ENCODE assay signal across 13 mouse cellular contexts in genomic region chr19:46457798-46458197, GRCm38 (mm10). TPM values are rescaled to one million over a fixed set of nuclear protein-coding genes. Genes with fewer than 3 reads are reported as not detected.
DNase-seq lines count a peak whose midpoint lies in the region; ATAC-seq and TF ChIP-seq lines count a peak whose summit lies in the region.
"Had no signal": no experiment of that assay in that cellular context is flagged by ENCODE, and none has a peak within 500 bp of the region (broad histone marks: within the 10 kb centered on the region; RNA-seq: fewer than 3 reads in every experiment).

No protein-coding gene starts in this region.

- peak overlapping the region; percentile 26 for H3K4me3 ChIP-seq in megakaryocyte, embryonic 14.5 days (replicated peaks)
- H3K4me3 ChIP-seq in intestine, postnatal 0 days (ENCODE audit: low read depth, low read length): no peak overlapping the region
- H3K4me3 ChIP-seq: hindbrain, embryonic 10.5 days had no signal

- no peak for TF ChIP-seq CTCF in intestine, postnatal 0 days (IDR thresholded peaks at IDR 0.05; ENCODE audit: low read depth)

- peaks cover 70% of the 10 kb centered on the region for H3K36me3 ChIP-seq in megakaryocyte, embryonic 14.5 days (replicated peaks; ENCODE audit: low read length)
- peaks cover 10% of the 10 kb centered on the region for H3K36me3 ChIP-seq in intestine, postnatal 0 days (ENCODE audit: control insufficient read depth, insufficient read depth)

- no peaks in the 10 kb centered on the region for H3K9me3 ChIP-seq in megakaryocyte, embryonic 14.5 days
- no peaks in the 10 kb centered on the region for H3K9me3 ChIP-seq in intestine, postnatal 0 days (ENCODE audit: control insufficient read depth)
- H3K9me3 ChIP-seq: hindbrain, embryonic 10.5 days had no signal

- no peak overlapping the region for H3K4me2 ChIP-seq in intestine, postnatal 0 days (replicated peaks; ENCODE audit: low read depth)

- no peak overlapping the region for H3K9ac ChIP-seq in intestine, postnatal 0 days (ENCODE audit: low read depth, low read length)

- peaks cover 84% of the 10 kb centered on the region for H3K4me1 ChIP-seq in megakaryocyte, embryonic 14.5 days
- peaks cover 11% of the 10 kb centered on the region for H3K4me1 ChIP-seq in intestine, postnatal 0 days (replicated peaks; ENCODE audit: control insufficient read depth, insufficient read depth, low read length)

- WGBS in intestine, postnatal 0 days: 70% methylated on average over 5 of the region's 5 CpGs

- intact Hi-C loops in left cerebral cortex, postnatal 4 days (cut with DNase I): no loop called here

- DNase-seq in heart, adult 11 months: peak; percentile 98
- no peak for DNase-seq in heart, postnatal 4 days
- no peak for DNase-seq in left cerebral cortex, postnatal 4 days
- no peak for DNase-seq in cerebellum, adult 18-20 months
- DNase-seq: B cell, adult 2 months; cerebellum, postnatal 14 days; right cerebral cortex, postnatal 25 days; thymus, postnatal 36 days had no signal

- peak overlapping the region; percentile 54 for H3K27ac ChIP-seq in intestine, postnatal 0 days (ENCODE audit: low read depth, low read length)
- H3K27ac ChIP-seq: hindbrain, embryonic 10.5 days had no signal

- ATAC-seq in megakaryocyte, adult 5-6 weeks (ENCODE audit: poor library complexity, severe bottlenecking): no peak
- no peak for ATAC-seq in intestine, postnatal 0 days
- ATAC-seq in frontal cortex, adult (ENCODE audit: low TSS enrichment): no peak

- no peaks in the 10 kb centered on the region for H3K27me3 ChIP-seq in megakaryocyte, embryonic 14.5 days (replicated peaks)
- H3K27me3 ChIP-seq in intestine, postnatal 0 days (replicated peaks; ENCODE audit: control insufficient read depth, insufficient read depth, low read length): no peaks in the 10 kb centered on the region

RNA-seq across cellular contexts. Expression of gene Trim8, which starts 43.7 kb away (rescaled TPM):
- 10 to 100 TPM; 50.1 to 53.8 TPM for total RNA-seq in heart, postnatal 4 days (2021)
- polyA plus RNA-seq in megakaryocyte, embryonic 14.5 days (2012; ENCODE audit: insufficient read depth, low replicate concordance): 207 and 435 TPM in 2 replicates
- 14.1 and 18.2 TPM in 2 replicates for total RNA-seq in megakaryocyte, adult 5-6 weeks (2015)
- total RNA-seq in megakaryocyte, adult 5-6 weeks (2017): 18.0 and 20.1 TPM in 2 replicates
- polyA plus RNA-seq in intestine, postnatal 0 days (2015; fragmentation: Nextera tagmentation; extraction: Ambion mirVana): 16.7 and 17.1 TPM in 2 replicates
- total RNA-seq in left cerebral cortex, postnatal 4 days (2021): 100 to 1,000 TPM; 113 to 119 TPM
